Mouse (Mus musculus) midbrain, embryonic 12.5 days (tissue): ENCODE measurements around the gene Iqce. TPM values are rescaled to one million over a fixed set of nuclear protein-coding genes. Genes with fewer than 3 reads are reported as not detected.

Experiments used
- ATAC-seq: fragments of 200-750 bp; cut with Nextera tagmentation; 2 replicates; pipeline ENCODE4 v1.8.0; 2017; ENCODE audit warnings: low read depth, moderate TSS enrichment, moderate library complexity; ENCODE audit not compliant: low FRiP score
- H3K27ac ChIP-seq: fragments of 300-500 bp; sonication (generic); replicated peaks from 2 replicates; pipeline ENCODE4 v1.5.1; 2016; ENCODE audit warnings: mild to moderate bottlenecking
- H3K27me3 ChIP-seq: fragments of 300-500 bp; sonication (generic); 2 replicates; pipeline ENCODE4 v1.6.1; 2016; ENCODE audit warnings: mild to moderate bottlenecking
- H3K36me3 ChIP-seq: fragments of 300-500 bp; sonication (generic); 2 replicates; pipeline ENCODE4 v1.6.1; 2016
- H3K4me1 ChIP-seq: fragments of 300-500 bp; sonication (generic); 2 replicates; pipeline ENCODE4 v1.6.1; 2016
- H3K4me2 ChIP-seq: fragments of 300-500 bp; sonication (generic); replicated peaks from 2 replicates; pipeline ENCODE4 v1.6.1; 2016; ENCODE audit warnings: mild to moderate bottlenecking, moderate library complexity
- H3K4me3 ChIP-seq: fragments of 300-500 bp; sonication (generic); 2 replicates; pipeline ENCODE4 v1.5.1; 2016; ENCODE audit warnings: mild to moderate bottlenecking
- H3K9ac ChIP-seq: fragments of 300-500 bp; sonication (generic); replicated peaks from 2 replicates; pipeline ENCODE4 v1.6.1; 2016; ENCODE audit warnings: mild to moderate bottlenecking, moderate library complexity
- H3K9me3 ChIP-seq: fragments of 300-500 bp; sonication (generic); 2 replicates; pipeline ENCODE4 v1.6.1; 2016; ENCODE audit warnings: mild to moderate bottlenecking
- WGBS: fragments of 180-500 bp; shearing (Covaris S2); methylation state at CpG from one replicate; pipeline ENCODE4 v1.1.7; 2016; 5-methylcytosine and 5-hydroxymethylcytosine counted together
- polyA plus RNA-seq: library from polyadenylated mRNA; unstranded; fragments of >200 nt; fragmentation: Nextera tagmentation; extraction: Ambion mirVana; gene quantifications from 2 replicates; pipeline ENCODE4 v1.2.1, GENCODE M21; 2016

Iqce gene
- polyA plus RNA-seq, 1 experiment from 2014 or later: 29.3 TPM

- H3K4me2 ChIP-seq: no peak overlapping the region
- no peaks in the 10 kb centered on the region for H3K4me1 ChIP-seq
- H3K27me3 ChIP-seq: no peaks in the 10 kb centered on the region
- no peak for ATAC-seq
- 0 out of 2 replicates have a peak, but pooled peaks cover 9% of the 10 kb centered on the region for H3K9me3 ChIP-seq
- peaks cover 100% of the 10 kb centered on the region for H3K36me3 ChIP-seq
- H3K27ac ChIP-seq: no peak overlapping the region
- H3K4me3 ChIP-seq: no peak overlapping the region
- WGBS: 94% methylated on average over 5 of the region's 5 CpGs
- no peak overlapping the region for H3K9ac ChIP-seq
Measured at GRCm38 (mm10) chr5:140627580-140627979, 74.6 kb downstream of the Iqce start.

- Histone ChIP-seq H3K9ac (no peak overlapping the region), H3K4me3 (no peak overlapping the region), H3K4me1 (peaks cover 6% of the 10 kb centered on the region), H3K27me3 (no peaks in the 10 kb centered on the region), H3K9me3 (0 out of 2 replicates have a peak, but pooled peaks cover 9% of the 10 kb centered on the region), H3K36me3 (peaks cover 83% of the 10 kb centered on the region), H3K27ac (no peak overlapping the region), H3K4me2 (no peak overlapping the region)
- no peak for ATAC-seq
- 93% methylated on average over 13 of the region's 13 CpGs for WGBS
Measured at GRCm38 (mm10) chr5:140624961-140625360, 77.2 kb downstream of the Iqce start.

DNA sequence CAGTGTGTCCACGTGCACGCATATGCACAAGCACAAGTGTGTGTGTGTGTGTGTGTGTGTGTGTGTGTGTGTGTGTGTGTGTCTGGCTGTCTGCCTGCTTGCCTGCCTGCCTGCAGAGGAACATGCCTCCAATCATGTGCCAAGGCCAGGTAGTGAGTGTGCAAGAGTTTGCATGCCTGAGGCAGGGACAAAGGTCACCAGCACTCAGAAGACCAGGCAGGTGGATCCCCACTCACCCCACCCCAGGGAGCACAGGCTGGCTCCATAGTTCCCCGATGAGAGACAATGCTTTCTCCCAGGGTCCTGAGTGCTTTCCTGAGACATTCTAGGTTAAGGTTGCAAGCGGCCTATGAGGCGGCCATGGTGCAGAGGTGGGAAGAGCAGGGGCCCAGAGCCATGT lies 77.9 kb downstream of the Iqce start:
- ATAC-seq: no peak
- Histone ChIP-seq H3K36me3 (peaks cover 75% of the 10 kb centered on the region), H3K4me2 (no peak overlapping the region), H3K9me3 (0 out of 2 replicates have a peak, but pooled peaks cover 6% of the 10 kb centered on the region), H3K9ac (no peak overlapping the region), H3K4me3 (no peak overlapping the region), H3K27ac (no peak overlapping the region), H3K27me3 (no peaks in the 10 kb centered on the region), H3K4me1 (peaks cover 6% of the 10 kb centered on the region)
- WGBS: 96% methylated on average over 5 of the region's 5 CpGs

GRCm38 (mm10) chr5:140623791-140624190 lies 78.4 kb downstream of the Iqce start:
- no peak overlapping the region for H3K9ac ChIP-seq
- H3K9me3 ChIP-seq: 0 out of 2 replicates have a peak, but pooled peaks cover 6% of the 10 kb centered on the region
- ATAC-seq: no peak
- no peak overlapping the region for H3K4me2 ChIP-seq
- H3K36me3 ChIP-seq: peaks cover 71% of the 10 kb centered on the region
- no peak overlapping the region for H3K27ac ChIP-seq
- H3K4me1 ChIP-seq: peaks cover 6% of the 10 kb centered on the region
- no peaks in the 10 kb centered on the region for H3K27me3 ChIP-seq
- no peak overlapping the region for H3K4me3 ChIP-seq
- 92% methylated on average over 4 of the region's 4 CpGs for WGBS

GRCm38 (mm10) chr5:140622978-140623670 lies 79.1 kb downstream of the Iqce start:
- Histone ChIP-seq H3K4me3 (no peak overlapping the region), H3K9ac (no peak overlapping the region), H3K27me3 (no peaks in the 10 kb centered on the region), H3K4me2 (no peak overlapping the region), H3K27ac (no peak overlapping the region), H3K4me1 (peaks cover 6% of the 10 kb centered on the region), H3K36me3 (peaks cover 64% of the 10 kb centered on the region), H3K9me3 (0 out of 2 replicates have a peak, but pooled peaks cover 5% of the 10 kb centered on the region)
- ATAC-seq: no peak
- 97% methylated on average over 23 of the region's 23 CpGs for WGBS

DNA sequence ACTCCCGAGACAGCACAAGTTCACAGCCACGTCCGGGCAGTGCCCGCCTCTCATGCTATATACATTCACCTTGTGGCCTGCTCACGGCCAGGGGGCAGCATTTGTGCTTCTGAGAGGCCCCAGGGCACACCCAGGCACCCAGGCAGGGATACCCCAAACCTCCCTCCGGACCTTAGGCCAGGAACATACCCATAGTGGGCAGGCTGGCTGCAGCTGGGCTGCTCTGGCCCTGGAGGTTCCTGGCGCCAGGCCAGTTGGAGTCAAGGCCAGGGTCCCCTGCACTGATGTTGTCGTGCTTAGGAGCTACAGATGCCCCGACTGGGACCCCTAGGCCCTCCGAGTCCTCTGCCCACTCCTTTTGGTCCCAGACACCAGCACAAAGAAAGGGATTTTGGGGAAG lies 80.7 kb downstream of the Iqce start:
- peak overlapping the region; percentile 16; the same call in 1 of the 2 replicates for H3K9ac ChIP-seq
- H3K36me3 ChIP-seq: peaks cover 54% of the 10 kb centered on the region

DNA sequence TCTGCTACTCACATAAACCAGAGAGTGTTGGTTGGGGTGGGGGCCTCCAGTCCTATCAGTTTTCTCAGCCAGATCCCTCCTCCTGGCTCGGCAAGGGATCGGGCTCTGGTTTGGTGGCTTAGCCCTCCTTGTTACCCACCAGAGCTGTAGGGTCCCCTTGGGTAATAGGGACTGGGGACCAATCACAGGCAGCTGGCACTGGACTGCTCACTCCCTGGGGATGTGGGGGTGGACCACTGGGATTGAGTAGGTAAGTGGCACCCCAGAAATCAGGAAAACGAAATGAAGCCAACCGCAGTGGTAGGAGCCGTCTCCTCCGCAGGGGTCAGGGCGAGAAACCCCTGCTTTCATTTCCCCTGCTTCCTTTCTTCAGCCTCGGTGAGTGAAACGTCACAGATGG lies 81.1 kb downstream of the Iqce start:
- peaks cover 54% of the 10 kb centered on the region for H3K36me3 ChIP-seq
- H3K4me1 ChIP-seq: peaks cover 6% of the 10 kb centered on the region
- H3K9me3 ChIP-seq: no peaks in the 10 kb centered on the region
- WGBS: 71% methylated on average over 9 of the region's 9 CpGs
- H3K4me3 ChIP-seq: no peak overlapping the region
- no peaks in the 10 kb centered on the region for H3K27me3 ChIP-seq
- peak overlapping the region; percentile 7 for H3K27ac ChIP-seq
- H3K9ac ChIP-seq: no peak overlapping the region
- ATAC-seq: no peak
- H3K4me2 ChIP-seq: no peak overlapping the region

More for the DNA sequence above, 80.7 kb downstream of the Iqce start:
- H3K27me3 ChIP-seq: no peaks in the 10 kb centered on the region
- no peak for ATAC-seq
- peak overlapping the region; percentile 7 for H3K27ac ChIP-seq
- H3K9me3 ChIP-seq: no peaks in the 10 kb centered on the region
- H3K4me3 ChIP-seq: no peak overlapping the region
- H3K4me1 ChIP-seq: peaks cover 6% of the 10 kb centered on the region
- 80% methylated on average over 10 of the region's 10 CpGs for WGBS
- no peak overlapping the region for H3K4me2 ChIP-seq

DNA sequence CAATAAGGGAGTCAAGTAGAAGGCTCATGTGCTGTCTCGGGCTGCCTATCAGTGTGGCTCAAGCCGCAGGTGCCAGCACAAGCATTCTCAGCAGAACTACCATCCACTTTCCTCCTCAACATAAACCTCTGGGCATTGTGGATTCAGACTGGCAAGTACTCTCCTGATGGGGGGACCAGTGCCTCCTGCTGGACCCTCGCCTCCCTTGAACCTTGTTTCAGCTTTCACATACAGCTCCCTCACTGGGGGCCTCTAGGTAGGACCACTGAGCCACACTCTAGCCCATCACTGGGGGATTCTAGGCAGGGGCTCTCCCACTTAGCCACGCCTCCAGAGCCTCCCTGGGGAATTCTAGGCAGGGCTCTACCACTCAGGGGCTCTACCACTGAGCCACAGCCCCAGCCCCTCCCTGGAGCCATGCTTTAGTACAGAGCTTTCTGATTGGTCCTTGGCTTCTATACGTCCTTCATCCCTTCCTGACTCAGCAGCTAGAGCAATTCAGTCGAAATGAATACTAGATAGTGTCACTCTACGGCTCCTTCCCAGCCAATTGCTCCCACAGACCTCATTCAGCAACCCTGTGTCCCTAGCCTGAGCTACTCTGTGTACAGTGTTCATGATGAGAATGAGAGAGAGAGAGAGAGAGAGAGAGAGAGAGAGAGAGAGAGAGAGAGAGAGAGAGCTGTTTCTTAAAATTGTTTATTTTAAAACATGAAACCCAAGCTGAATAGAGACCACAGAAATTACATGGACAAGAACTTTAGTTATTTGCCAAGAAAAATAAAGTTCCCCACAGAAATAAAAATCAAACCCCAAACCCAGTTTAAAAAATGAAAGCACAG lies 82.1 kb downstream of the Iqce start:
- Histone ChIP-seq H3K27me3 (no peaks in the 10 kb centered on the region), H3K4me3 (no peak overlapping the region), H3K4me1 (peaks cover 10% of the 10 kb centered on the region), H3K27ac (peak overlapping the region; percentile 36; the same call in 1 of the 2 replicates), H3K4me2 (no peak overlapping the region), H3K9me3 (no peaks in the 10 kb centered on the region), H3K36me3 (peaks cover 47% of the 10 kb centered on the region), H3K9ac (no peak overlapping the region)
- WGBS: 64% methylated on average over 7 of the region's 7 CpGs
- peak; percentile 20; the same call in 1 of the 2 replicates for ATAC-seq

DNA sequence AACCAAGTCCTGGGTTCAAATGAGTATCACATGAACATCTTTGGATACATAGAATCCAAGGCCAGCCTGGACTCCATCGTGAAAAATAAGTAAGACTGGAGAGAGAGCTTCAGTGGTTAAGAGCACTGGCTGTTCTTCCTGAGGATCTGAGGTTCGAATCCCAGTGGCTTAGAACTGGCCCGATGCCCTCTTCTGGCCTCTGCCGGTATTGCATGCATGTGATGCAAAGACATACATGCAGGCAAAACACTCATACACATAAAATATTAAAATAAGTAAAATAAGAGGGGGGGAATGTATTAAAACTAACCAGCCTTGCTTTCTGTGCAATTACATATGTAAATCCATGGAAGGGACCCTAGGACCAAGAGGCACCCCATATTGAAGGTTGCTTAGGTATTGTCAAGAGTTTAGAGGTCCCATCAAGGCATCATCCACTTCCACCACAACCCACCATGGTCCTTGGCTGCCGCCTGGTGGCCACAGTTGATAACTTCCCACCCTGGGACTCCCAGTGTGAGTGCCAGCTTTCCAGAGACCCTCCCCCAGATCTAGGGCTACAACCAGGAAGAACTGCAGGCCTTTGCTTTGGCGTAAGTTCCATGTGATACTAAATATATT lies 82.9 kb downstream of the Iqce start:
- no peak overlapping the region for H3K4me2 ChIP-seq
- H3K4me3 ChIP-seq: no peak overlapping the region
- H3K9ac ChIP-seq: no peak overlapping the region
- peak; percentile 35; the same call in 1 of the 2 replicates for ATAC-seq
- no peak overlapping the region; the same call in 1 of the 2 replicates for H3K27ac ChIP-seq
- peaks cover 47% of the 10 kb centered on the region for H3K36me3 ChIP-seq
- H3K9me3 ChIP-seq: no peaks in the 10 kb centered on the region
- WGBS: 23% methylated on average over 6 of the region's 6 CpGs
- H3K27me3 ChIP-seq: no peaks in the 10 kb centered on the region
- H3K4me1 ChIP-seq: peaks cover 17% of the 10 kb centered on the region

DNA sequence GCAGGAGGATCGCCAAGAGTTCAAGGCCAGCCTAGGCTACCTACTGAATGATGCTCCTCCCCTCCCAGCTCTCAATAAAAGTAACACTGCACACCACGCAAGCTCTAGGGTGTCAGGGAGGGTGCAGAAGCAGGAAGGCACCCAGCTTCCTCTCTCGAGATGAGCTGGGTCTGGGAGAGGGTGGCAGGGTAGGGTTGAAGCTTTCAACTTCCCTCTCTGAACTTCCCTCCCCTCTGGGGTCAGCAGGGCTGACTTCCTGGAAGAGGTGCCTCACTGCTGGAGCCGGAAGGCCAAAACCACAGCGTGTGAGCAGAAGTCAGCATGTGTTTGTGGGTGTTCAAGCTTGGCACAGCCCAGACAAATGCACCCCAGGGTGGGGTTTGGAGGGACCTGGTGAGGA lies 84.5 kb downstream of the Iqce start:
- 91% methylated on average over 5 of the region's 5 CpGs for WGBS
- ATAC-seq: no peak
- H3K4me1 ChIP-seq: peaks cover 26% of the 10 kb centered on the region
- 0 out of 2 replicates have a peak, but pooled peaks cover under 1% of the 10 kb centered on the region for H3K27me3 ChIP-seq
- H3K9ac ChIP-seq: no peak overlapping the region
- H3K27ac ChIP-seq: peak overlapping the region; percentile 56
- peaks cover 47% of the 10 kb centered on the region for H3K36me3 ChIP-seq
- no peak overlapping the region for H3K4me2 ChIP-seq
- no peaks in the 10 kb centered on the region for H3K9me3 ChIP-seq
- H3K4me3 ChIP-seq: no peak overlapping the region

- no peak overlapping the region for H3K4me3 ChIP-seq
- no peak overlapping the region for H3K4me2 ChIP-seq
- H3K36me3 ChIP-seq: peaks cover 43% of the 10 kb centered on the region
- 0 out of 2 replicates have a peak, but pooled peaks cover 3% of the 10 kb centered on the region for H3K27me3 ChIP-seq
- peaks cover 37% of the 10 kb centered on the region for H3K4me1 ChIP-seq
- no peak for ATAC-seq
- no peaks in the 10 kb centered on the region for H3K9me3 ChIP-seq
- peak overlapping the region; percentile 56 for H3K27ac ChIP-seq
- H3K9ac ChIP-seq: no peak overlapping the region
- 72% methylated on average over 9 of the region's 9 CpGs for WGBS
Measured at GRCm38 (mm10) chr5:140616691-140617090, 85.5 kb downstream of the Iqce start.
